Mouse (Mus musculus): ENCODE measurements around the gene Slc9a3r1. TPM values are rescaled to one million over a fixed set of nuclear protein-coding genes. Genes with fewer than 3 reads are reported as not detected.

The Slc9a3r1 gene
- 1 to 10 TPM; 1.3 to 2.0 (median 1.5) TPM for total RNA-seq (2022)

DNA sequence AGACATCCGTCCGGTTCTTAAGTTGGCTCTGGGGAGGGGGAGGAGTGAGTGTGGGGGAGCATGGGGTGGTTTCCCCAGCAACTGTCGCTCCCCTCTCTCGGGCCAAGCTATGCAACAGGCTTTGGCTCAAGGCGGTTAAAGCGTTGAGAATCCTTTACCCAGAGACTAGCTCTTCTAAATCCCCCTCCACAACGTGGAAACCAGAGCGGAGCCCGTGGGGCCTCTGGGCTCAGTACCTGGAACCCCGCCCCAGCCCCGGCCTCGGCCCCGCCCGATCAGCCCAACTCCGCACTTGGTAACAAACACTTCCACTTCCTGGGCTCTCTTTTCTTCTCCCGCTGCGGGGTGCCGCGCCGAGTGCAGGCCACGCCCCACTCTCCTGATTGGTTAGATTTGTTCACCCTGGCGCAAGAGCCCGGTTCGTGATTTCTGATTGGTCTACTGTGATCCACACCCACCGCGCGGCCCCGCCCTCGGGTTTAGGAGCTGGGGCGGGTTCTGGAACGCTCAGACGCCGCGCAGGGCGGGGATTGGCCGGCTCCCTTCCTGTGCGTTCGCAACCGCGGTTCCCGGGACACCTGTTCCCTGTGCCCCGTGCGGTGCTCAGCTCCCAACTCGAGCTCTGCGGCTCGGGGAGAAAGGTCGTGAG lies at the start of gene Slc9a3r1:
Gene Slc9a3r1, plus strand, starts transcription at position 510 of the 649 bp plus-strand sequence.
- DNase-seq (ENCODE audit: low spot score in 2 of 2), result peak; percentile 99

DNA sequence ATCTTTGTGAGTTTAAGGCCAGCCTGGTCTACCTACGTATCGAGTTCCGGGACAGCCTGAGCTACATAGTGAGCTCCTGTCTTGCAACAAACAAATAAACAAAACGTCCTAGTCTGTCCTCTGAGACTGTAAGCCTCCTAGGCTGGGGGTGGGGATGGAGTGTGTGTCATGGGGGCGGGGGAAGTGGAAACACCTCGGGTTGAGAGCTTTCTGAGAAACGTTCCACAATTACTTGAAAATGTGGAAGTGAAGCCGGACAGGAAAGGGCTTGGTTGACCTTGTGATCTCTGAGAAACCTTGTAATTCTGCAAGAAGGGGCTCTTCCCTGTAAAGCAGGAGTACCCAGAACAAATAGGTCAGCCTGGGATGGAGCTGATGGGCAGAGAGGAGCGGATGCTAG lies 43.7 kb upstream of the Slc9a3r1 start:
- no peak for DNase-seq (ENCODE audit: low spot score in 2 of 2)

DNA sequence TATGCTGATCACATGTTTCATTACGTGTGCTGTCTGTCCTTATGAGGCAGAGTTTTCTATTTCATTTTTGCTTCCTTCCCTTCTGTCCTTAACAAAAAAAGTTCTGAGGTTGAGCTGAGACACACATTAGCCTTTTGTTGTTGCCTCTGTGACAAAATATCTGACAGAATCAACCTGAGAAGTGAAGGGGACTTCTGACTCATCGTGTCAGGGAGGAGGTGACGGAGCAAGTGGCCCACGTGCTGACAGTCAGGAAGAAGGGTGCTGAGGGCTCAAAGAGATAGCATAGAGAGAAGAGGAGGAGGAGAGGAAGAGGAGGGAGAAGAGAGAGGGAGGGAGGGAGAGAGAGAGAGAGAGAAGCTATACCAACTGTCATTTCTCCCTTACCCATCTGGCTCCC lies 34.7 kb upstream of the Slc9a3r1 start:
- no peak for DNase-seq (ENCODE audit: low spot score in 2 of 2)

DNA sequence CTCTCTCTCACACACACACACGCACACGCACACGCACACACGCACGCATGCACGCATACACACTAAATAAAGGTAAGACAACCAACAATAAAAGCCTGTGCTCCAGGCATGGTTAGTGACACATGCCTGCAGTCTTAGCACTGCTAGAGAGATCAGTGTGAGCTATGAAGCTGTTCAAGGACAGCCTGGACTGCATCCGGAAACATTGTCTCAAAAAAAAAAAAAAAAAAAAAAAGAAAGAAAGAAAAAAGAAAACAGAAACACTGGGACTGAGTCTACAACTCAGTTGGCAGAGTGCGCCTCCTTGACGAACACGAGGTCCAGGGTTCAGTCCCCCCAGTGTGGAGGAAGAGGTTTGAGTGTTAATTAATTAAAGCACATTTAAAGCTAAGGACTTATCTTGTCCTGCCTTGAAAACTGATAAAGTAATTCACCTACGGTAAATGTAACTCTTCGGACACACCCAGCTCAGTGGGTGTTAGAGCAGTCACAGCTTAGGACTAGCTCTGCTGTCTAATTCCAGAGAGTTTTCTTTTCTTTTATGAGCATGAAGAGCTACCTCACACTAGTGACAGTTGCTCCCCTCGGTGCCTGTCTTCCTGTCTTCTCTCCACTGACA lies 33.5 kb upstream of the Slc9a3r1 start:
- DNase-seq (ENCODE audit: low spot score in 2 of 2), result no peak

DNA sequence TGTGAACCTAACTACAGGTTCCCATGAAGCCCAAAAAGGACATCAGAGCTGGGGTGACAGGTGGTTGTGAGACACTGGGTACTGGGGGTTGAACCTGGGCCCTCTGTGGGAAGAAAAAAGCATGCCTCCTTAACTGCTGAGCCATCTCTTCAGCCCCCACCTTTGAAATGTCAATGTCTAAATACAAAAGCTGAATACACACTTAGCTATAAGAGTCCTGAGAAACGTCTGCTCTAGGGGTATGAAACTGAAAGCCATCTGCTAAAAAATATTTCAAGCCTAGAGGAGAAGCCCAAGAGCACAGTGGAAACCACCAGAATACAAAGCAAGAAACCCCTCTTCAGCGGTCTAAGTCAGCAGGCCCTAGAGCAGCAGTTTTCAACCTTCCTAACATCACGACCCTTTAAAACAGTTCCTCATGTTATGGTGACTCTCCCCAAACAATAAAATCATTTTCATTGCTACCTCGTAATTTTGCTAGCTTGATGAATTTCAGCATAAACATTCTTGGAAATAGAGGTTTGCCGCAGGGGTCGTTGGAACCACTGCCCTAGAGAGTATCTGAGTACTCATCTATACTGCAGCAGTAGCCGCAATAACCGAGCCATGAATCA lies 31.3 kb upstream of the Slc9a3r1 start:
- DNase-seq (ENCODE audit: low spot score in 2 of 2), result no peak

DNA sequence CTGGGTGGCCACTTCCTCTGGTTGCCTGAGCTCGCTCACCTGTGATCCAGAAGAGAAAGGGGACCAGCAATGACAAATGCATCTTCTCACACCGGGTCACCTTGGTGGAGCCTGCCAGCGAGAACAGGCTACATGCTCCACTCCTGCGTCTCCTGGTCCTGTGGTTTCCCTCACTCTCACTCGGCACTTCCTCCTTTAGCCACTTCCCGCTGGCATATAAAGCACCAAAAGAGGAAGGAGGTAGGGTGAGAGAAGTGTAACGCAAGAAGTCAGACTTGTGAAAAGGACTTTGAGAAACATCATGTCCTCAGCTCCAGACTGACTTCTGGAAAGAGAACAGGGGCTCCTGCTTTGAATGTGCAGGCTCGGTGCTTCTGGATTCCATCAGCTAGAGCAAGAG lies 29.3 kb upstream of the Slc9a3r1 start, which contains the start of gene Cd300lf:
Gene Cd300lf, minus strand, starts transcription at position 193 of the 400 bp plus-strand sequence.
- no peak for DNase-seq (ENCODE audit: low spot score in 2 of 2)

DNA sequence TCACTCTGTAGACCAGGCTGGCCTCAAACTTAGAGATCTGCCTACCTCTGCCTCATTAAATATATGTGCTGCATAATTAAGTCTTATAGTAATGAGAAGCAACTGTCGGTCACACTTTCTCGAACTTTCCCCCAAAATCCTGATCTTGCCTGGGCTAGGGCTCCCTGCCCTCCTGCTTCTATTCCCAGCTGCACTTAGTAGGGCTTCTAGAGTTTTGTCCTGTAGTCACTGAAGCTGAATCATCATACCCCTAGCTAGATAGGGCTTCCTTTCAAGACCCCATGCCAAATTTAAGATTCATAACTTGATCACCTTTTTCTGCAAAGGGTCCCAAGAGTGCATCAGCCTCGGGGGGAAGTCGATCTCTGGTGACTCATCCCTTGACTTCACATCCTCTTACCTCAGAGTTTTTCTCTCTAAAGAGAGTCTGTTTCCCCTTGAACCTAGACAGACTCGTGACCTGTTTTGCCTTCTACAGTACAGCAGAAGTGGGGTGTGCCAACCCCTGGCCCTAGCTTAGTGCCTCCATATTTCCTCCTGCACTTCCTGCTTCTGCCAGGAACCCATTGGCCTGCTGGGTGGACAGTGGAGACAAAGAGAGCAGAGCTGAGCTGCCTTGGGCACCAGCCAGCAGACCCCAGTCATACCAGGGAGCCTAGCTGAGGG lies 24.4 kb upstream of the Slc9a3r1 start:
- DNase-seq (ENCODE audit: low spot score in 2 of 2), result no peak

DNA sequence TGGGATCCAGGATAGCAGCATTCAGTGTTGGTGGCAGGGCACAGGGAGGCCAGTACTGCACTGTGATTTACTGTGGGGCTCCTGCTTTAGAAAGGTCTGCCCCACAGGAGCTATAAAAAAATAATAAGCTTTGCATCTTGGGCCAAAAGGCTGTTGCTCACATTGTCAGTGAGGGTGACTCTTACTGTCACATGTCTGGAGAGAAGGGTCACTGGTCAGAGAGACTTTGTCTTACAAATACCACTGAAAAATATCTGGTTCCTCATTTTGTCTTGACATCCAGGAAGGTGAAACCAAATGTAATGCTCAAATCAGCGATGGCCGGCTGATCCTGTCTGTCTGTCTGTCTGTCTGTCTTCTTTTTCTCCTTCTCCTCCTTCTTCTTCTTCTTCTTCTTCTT lies 21.2 kb upstream of the Slc9a3r1 start:
- DNase-seq (ENCODE audit: low spot score in 2 of 2), result no peak

DNA sequence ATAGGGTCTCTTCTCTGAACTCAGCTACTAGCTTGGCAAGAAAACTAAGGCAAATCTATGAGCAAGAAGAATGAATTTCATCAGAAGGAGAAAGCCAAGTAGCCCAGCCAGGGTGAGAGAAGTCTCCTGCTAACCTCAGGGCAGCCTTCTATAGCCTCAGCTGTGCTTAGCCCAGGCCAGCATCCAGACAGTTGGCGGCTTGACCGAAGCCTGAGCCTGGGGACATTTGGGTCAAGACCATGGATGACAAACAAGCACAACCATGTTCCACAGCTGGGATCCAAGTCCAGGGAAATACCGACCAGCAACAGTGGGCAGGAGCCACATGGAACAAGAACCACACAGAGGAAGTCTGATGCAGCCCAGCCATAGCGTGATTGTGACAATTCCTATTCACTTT lies 15.3 kb upstream of the Slc9a3r1 start:
- no peak for DNase-seq (ENCODE audit: low spot score in 2 of 2)

DNA sequence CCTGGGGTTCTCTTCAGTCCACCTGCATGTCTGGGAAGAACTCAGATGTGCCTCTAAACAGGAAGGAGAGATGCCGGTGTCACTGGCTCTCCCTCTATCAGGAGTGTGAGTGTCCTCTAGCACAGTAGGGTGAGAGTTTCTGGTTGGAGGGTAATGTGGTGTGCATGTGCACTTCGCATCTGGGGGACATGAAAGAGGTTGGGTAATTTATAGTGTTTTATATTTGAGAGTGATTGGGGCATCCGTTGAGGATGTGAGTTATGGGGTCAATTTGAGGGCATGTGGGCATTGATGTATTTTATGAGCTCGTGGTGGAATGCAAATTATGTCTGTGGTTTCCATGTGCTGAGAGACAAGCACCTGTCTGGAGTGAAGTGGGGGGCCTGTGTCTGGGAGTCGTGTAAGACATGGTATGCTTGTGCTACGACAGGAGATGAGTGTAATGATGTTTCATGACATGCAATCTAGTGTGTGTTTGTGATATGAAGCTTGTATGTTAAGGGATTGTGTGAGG lies 12.3 kb upstream of the Slc9a3r1 start:
- DNase-seq (ENCODE audit: low spot score in 2 of 2), result no peak

DNA sequence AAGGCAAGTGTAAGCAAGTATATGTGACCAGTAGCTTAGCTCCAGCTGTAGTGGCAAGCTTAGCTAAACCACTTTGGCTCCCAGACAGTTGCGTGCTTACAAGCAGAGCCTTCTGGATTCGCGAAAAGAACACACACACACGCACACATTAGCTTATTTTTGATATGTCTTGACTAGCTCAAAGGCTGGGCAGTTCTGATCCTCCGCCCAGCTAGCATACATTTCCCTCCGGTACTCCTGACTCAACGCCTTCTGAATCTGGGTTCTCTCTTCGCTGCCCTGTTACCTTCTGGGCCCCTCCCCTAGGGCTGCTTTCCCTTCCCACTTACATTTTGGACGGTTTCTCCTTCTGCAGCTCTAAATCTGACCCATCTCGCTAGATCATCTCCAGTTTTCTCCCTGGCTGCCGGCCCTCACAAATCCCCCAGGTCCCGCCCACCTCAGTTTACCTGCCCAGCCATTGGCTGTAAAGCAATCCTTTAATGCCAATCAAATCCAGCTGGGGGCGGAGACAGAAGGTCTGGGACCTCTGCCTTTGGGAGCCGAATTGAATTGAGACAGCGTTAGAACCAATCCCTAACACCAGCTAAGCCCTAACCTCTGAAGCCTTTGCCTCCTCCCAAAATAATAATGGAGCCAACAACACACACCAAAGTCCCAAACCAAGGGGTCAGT lies 11.2 kb upstream of the Slc9a3r1 start:
- no peak for DNase-seq (ENCODE audit: low spot score in 2 of 2)

DNA sequence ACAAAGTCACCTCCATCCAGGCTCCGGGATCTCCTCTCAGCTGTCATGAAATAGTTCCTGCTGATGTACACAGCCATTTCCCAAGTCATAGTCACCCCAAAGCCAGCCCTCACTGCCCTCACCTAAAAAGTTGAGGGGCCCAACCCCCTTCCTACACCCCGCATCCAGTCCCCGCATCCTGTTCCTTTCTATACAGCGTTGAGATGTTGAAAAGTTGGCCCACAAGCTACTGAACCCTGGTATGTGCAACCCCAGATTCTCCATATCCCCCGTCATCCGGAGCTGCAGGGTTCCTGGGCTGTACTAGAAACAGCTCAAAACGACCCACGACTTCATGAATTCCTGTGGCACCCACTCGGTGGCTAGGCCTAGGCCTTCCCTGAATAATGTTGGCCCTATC lies 10.1 kb upstream of the Slc9a3r1 start:
- DNase-seq (ENCODE audit: low spot score in 2 of 2), result no peak

DNA sequence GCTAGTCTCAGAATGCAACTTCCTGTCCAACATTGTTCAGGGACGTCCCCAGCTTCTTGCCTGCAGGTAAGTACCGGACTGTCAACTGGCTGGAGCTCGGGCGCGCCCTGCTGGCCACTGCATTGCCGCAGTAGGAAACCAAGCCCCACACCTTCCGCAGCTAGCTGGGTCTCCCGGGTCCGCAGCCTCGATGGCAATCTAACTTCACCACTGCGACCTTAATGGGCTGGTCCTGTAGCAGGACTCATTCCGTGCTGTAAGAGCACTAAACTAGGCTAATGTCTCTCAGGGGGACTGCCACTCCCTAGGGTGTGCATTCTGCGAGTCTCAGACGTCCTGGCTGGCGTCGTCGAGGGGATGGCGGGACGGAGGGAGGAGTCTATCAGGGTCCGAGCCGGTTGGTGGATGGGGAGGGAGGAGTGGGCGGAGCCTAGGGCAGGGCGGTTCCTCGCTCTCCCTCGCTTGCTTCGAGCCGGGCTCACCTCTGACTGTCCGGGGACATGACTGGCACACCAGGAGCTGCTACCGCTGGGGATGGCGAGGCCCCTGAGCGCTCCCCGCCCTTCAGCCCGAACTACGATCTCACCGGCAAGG lies 9.3 kb upstream of the Slc9a3r1 start:
- DNase-seq (ENCODE audit: low spot score in 2 of 2), result peak in 1 of 2 experiments; percentile 52

DNA sequence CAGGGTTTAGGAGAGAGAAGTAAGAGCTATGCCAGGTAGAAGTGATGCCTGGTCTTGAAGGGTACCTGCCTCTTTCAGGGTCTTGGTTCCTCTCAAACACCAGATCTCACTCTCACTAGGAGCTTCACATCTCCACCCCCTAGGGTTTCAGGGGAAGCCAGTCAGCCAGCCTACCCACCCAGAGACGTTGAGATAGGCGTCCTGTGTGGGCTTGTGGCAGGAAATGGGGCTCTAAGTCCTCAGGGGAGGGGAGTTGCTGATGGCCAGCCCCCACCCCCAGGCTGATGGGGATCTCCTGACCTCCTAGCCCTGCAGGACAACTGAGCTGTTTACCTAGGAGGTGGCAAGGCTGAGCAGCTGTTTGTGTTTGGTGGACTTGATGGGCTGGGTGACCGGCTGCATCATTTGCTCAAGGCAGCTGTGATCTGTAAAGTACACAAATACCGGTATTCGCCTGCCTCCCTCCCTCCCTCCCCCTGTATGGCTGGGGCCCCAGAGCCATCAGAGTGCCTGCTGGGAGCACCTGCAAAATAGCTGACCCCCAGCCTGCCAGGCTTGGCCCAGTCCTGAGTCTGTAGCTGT lies 8.0 kb upstream of the Slc9a3r1 start:
- no peak for DNase-seq (ENCODE audit: low spot score in 2 of 2)

DNA sequence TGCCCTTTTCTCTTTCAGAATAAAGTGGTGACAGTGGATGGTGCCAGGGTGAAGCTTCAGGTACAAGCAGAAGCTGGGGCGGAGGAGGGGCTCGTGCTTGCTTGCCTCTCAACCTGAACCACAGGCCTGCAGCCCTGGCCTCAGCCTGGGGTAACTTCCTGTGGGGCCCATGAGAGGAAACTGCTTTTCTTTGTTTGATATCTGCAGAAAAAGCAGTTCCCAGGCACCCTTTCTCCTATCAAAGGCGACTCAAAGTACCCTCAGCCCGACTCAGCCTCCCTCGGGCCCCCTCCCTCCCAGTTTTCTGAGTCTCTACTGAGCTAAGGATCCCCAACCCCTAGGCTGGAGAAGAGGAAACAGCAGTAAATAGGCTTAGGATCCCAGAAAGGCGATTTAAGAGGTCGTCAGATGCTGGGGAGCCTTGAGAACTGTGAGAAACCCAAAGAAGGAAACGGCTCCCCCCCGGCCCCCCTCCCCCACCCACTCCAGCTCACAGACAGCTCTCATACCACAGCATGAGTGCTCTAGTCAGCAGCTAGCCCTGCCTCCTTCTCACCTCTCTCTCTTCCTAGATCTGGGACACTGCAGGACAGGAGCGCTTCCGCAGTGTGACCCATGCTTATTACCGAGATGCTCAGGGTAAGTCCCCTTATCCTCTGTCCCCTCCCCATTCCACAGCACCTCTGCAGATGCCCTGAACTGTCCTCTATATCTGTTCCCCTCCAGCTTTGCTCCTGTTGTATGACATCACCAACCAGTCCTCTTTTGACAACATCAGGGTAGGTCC lies 5.0 kb upstream of the Slc9a3r1 start:
- no peak for DNase-seq (ENCODE audit: low spot score in 2 of 2)

DNA sequence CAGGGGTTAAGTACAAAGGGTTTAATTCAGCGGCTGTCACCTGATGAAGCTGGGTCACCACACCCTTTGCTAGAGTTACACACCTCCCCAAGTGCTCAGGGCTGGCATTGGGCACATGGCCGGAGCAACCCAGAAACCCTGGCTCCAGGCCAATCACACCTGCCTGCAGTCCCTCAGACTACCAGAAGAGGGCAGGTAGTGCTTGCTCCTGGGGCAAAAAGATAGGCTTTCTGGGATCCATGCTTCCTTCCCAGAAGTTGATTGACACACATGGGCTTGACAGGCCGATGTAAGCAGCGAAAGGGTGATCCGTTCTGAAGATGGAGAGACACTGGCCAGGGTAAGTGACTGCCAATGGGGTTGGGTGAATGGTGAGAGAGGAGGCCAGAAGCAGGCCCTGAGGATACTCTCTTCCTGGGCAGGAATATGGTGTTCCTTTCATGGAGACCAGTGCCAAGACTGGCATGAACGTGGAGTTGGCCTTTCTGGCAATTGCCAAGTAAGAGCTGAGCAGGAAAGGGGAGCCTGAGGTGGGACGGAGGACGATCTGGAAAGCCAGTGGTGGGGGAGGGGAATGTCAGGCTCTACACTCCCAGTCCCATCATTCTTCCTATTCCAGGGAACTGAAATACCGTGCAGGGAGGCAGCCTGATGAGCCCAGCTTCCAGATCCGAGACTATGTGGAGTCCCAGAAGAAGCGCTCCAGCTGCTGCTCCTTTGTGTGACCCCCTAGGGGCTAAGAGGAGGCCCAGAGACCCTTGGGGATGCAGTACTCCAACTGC lies 2.9 kb upstream of the Slc9a3r1 start:
- DNase-seq (ENCODE audit: low spot score in 2 of 2), result peak; percentile 71 to 76

DNA sequence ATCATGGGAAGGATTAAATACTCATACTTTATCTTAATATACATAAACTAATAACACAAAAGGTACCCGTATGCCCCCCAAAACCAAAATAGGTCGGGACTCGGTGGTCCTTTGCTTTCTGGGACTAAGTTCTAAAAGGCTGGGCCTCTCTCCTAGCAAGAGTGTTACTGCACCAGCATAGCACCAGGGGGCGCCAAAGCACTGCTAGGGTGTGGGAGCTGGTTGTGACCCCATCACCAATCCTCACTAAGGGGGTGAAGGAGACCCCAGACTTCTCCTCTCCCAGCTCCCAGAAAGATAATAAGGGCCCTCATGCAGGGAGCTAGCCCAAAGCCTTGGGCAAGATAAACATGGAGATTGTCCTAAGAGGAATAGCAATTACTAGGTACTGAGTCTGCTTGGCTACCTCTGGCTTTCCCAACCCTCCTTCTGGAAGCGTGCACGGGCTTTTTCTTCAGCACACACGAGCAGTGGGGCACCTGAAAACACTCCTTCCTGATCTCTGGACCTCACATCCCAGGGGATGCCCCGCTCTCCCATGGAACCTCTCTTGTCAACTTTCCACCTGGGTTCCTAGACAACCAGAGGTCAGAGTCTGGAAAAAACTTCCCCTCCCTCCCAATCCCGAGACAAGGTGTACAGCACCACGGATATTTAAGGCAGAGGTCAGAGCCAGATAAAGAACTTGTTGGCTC lies 2.1 kb upstream of the Slc9a3r1 start:
- DNase-seq (ENCODE audit: low spot score in 2 of 2), result no peak

DNA sequence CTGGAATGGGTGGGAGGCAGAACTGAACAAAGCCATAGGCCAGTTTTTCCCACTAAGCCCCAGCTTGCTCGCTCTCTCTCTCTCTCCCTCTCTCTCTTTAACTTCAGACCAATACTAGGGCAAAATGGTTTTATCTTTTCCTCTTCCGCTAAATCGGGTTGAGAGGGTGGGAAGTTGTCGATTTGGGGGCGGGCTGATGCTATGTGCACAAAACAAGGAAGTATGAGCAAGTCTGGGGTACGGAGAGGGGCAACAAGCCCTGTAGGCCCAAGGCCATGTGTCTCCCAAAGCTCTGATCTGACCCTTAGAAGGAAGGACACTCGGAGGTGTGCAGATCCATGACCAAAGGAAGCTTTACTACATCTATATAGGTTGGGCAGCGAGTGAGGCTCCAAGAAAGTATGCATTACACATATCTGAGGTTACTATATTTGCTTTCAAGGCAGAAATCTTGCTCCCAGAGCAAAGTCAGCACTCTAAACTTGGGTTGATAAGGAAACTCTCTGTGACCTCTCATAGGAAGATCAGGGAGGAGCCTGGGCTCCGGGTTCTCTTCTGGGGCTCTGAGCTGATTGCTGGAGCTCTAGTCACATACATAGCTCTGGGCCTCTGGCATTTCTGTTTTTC lies 1.4 kb upstream of the Slc9a3r1 start:
- no peak for DNase-seq (ENCODE audit: low spot score in 2 of 2)

Measured in gastrocnemius, adult 8-10 months (tissue).